Mouse (Mus musculus): ENCODE results near the gene Eif3i.

DNA sequence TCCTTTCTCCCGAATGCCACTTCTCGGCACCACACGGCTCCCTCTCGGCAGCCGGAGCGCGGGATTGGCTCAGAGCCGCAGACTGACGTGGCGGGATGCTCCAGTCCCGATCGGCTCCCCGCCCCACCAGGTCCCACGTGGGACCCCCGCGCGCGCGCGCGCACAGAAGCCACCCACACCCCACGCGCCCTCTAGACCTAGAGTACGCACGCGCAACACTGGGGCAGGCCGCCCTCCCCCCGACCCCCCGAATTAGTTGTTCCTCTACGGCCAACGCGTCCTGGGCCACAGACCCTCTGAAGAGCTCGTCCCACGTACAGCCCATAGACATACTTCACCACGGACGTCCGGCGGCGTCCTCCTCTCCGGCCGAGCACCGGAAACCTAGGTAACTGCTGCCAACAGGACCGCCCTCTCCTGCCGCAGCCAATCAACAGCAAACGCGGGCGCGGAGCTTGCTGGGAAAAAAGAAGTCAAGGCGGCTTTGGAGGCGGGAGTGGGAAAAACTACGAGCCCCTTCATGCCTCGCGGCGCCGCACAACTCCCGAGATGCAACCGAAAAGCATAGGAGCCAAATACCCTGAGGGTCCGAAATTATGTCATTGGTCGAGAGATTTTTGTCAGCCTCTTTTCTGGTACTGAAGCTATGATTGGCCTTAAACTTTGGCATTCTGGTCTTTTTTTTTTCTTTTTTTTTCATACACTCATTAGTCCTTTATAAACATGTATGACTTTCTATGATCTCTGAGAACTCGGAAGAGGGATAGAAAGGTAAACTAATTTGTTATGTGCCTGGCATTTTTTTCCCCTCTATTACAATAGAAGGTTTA, 40.4 kb upstream of the Eif3i start, which contains the start of gene Txlna:
- TF ChIP-seq CTCF (IDR thresholded peaks at IDR 0.05; ENCODE audit: borderline replicate concordance, control insufficient read depth, extremely low read depth, insufficient read depth, low read length, poor library complexity) (peak; percentile 32; the same call in 1 of the 2 replicates), POLR2A (IDR thresholded peaks at IDR 0.05; ENCODE audit: control insufficient read depth, extremely low read depth, insufficient read depth, low read length, poor library complexity) (peak; percentile 77)

All from thymus, adult 2 months (tissue).